Comparison of ENCODE assay signal across 8 mouse cellular contexts in the genomic region with DNA sequence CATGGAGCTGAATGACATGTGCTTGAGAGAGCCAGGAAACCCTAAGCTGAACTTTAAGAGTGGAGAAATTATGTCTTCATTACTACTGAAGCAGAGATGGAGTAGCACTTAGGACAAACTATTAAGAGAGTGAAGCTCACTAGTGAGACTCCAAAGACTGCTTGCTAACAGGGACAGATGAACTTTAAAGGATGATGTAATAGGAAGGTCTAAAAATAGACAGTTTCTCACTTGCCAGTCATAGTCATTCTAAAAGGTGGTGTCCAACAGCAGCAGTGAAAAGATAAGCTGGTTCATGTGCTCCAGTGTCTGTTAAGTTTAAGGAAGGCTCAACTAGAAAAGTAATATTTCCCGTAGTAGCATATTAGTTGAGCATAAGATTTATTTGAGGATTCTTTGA. TPM values are rescaled to one million over a fixed set of nuclear protein-coding genes. Genes with fewer than 3 reads are reported as not detected.
DNase-seq lines count a peak whose midpoint lies in the region; ATAC-seq and TF ChIP-seq lines count a peak whose summit lies in the region.

No protein-coding gene starts in this region.

- H3K27me3 ChIP-seq in kidney, postnatal 0 days (ENCODE audit: insufficient read depth, low read length) = no peaks in the 10 kb centered on the region
- no peaks in the 10 kb centered on the region for H3K27me3 ChIP-seq in splenic B cell, adult 2 months (ENCODE audit: control insufficient read depth, insufficient read depth, low read length, poor library complexity, severe bottlenecking)

- no peak overlapping the region for H3K4me3 ChIP-seq in kidney, postnatal 0 days (replicated peaks; ENCODE audit: low read depth, low read length)

- H3K27ac ChIP-seq in kidney, postnatal 0 days = peak overlapping the region; percentile 58

- no peak overlapping the region for H3K9ac ChIP-seq in kidney, postnatal 0 days (ENCODE audit: low read depth, low read length)

- WGBS in kidney, postnatal 0 days = 35% methylated on average over 1 of the region's 1 CpGs

- TF ChIP-seq CTCF in kidney, postnatal 0 days (IDR thresholded peaks at IDR 0.05; ENCODE audit: low read depth) = no peak

- DNase-seq in kidney, postnatal 0 days (ENCODE audit: low spot score) = no peak
- DNase-seq in kidney, postnatal 4 days = no peak
- DNase-seq in splenic B cell, adult 2 months (ENCODE audit: low read depth, low spot score) = peak; percentile 33
- no peak for DNase-seq in urinary bladder, postnatal 36 days (ENCODE audit: low spot score in 2 of 2)
- no peak for DNase-seq in neural tube, embryonic 10.5 days (ENCODE audit: extremely low spot score, low spot score)
- DNase-seq in adrenal gland, postnatal 10 days = no peak

- peaks cover 15% of the 10 kb centered on the region; the same call in 1 of the 2 replicates for H3K4me1 ChIP-seq in kidney, postnatal 0 days (replicated peaks; ENCODE audit: insufficient read depth, low read length)

- peak overlapping the region; percentile 21; the same call in 1 of the 2 replicates for H3K4me2 ChIP-seq in kidney, postnatal 0 days (ENCODE audit: low read length)

- H3K36me3 ChIP-seq in kidney, postnatal 0 days (ENCODE audit: insufficient read depth, low read length) = no peaks in the 10 kb centered on the region
- no peaks in the 10 kb centered on the region for H3K36me3 ChIP-seq in splenic B cell, adult 2 months (ENCODE audit: control insufficient read depth, insufficient read depth, low read length, poor library complexity, severe bottlenecking)

- H3K9me3 ChIP-seq in kidney, postnatal 0 days (replicated peaks; ENCODE audit: low read length) = no peaks in the 10 kb centered on the region

- ATAC-seq in kidney, postnatal 0 days (replicated peaks; ENCODE audit: low FRiP score, low read depth) = no peak; the same call in 1 of the 2 replicates
- peak; percentile 79 for ATAC-seq in activated CD4-positive, CD25-positive, alpha-beta regulatory T cell, adult 4 months
- ATAC-seq in hematopoietic stem cell, adult 5-6 weeks (replicated peaks in 1 of 2; ENCODE audit: insufficient read depth in 1 of 2, low FRiP score in 2 of 2, low TSS enrichment in 1 of 2, low read depth in 1 of 2, poor library complexity in 2 of 2, severe bottlenecking in 2 of 2) = peak; percentile 30 to 63; a peak in 3 of 4 replicates

RNA-seq across cellular contexts. Expression of gene Picalm, which starts 16.3 kb away (rescaled TPM):
- 48.2 and 48.6 TPM in 2 replicates for polyA plus RNA-seq in kidney, postnatal 0 days (2015; fragmentation: Nextera tagmentation; extraction: Ambion mirVana)
- 10 to 100 TPM; 49.7 to 85.7 TPM for polyA plus RNA-seq in activated CD4-positive, CD25-positive, alpha-beta regulatory T cell, adult 4 months (2017; shearing (Covaris generic))
- 157 and 219 TPM in 2 replicates for total RNA-seq in hematopoietic stem cell, adult 5-6 weeks (2017)
- 100 to 1,000 TPM; 207 to 219 TPM for total RNA-seq in adrenal gland, postnatal 10 days (2021)
